Mouse (Mus musculus): ENCODE measurements around the gene BC049352.

GRCm38 (mm10) chr9:45171073-45171610, 10.7 kb upstream of the BC049352 start:
- TF ChIP-seq CTCF (IDR thresholded peaks at IDR 0.05; ENCODE audit: borderline replicate concordance, extremely low read depth, insufficient read depth, insufficient read length) (no peak), POLR2A (IDR thresholded peaks at IDR 0.05; ENCODE audit: borderline replicate concordance, extremely low read depth, insufficient read depth, insufficient read length, poor library complexity, severe bottlenecking) (no peak)

All from brain, embryonic 14.5 days (tissue).